Mouse (Mus musculus) megakaryocyte, embryonic 14.5 days (primary cell): ENCODE measurements around the gene Necap2. TPM values are rescaled to one million over a fixed set of nuclear protein-coding genes. Genes with fewer than 3 reads are reported as not detected.

Source experiments
- H3K27me3 ChIP-seq: replicated peaks from 2 replicates; pipeline ENCODE3; 2012; ENCODE audit warnings: inconsistent platforms
- H3K36me3 ChIP-seq: replicated peaks from 2 replicates; pipeline ENCODE3; 2012; ENCODE audit warnings: low read length, inconsistent platforms, mixed read lengths
- H3K4me1 ChIP-seq: 2 replicates; pipeline ENCODE4 v1.6.1; 2012; ENCODE audit warnings: inconsistent platforms
- H3K4me3 ChIP-seq: replicated peaks from 2 replicates; pipeline ENCODE3; 2012; ENCODE audit warnings: moderate library complexity, mild to moderate bottlenecking, inconsistent platforms
- H3K9me3 ChIP-seq: 2 replicates; pipeline ENCODE4 v1.6.1; 2012; ENCODE audit warnings: inconsistent platforms
- FLI1 ChIP-seq: IDR thresholded peaks from 2 replicates; pipeline ENCODE4 v1.6.1; 2012; ENCODE audit warnings: low read length, inconsistent platforms, mixed read lengths
- GATA1 ChIP-seq: IDR thresholded peaks from 3 replicates; pipeline ENCODE4 v1.6.1; 2012; ENCODE audit warnings: mixed read lengths, low read length, inconsistent platforms, borderline replicate concordance
- polyA plus RNA-seq: library from polyadenylated mRNA; stranded (reverse); fragments of >175 nt; gene quantifications from 2 replicates; pipeline ENCODE4 v1.2.3, GENCODE M21; 2012; ENCODE audit warnings: low replicate concordance; ENCODE audit not compliant: insufficient read depth

The Necap2 gene
- polyA plus RNA-seq, 1 experiment: 110 TPM

- no peak for TF ChIP-seq GATA1
- no peak for TF ChIP-seq FLI1
- peaks cover 2% of the 10 kb centered on the region for H3K36me3 ChIP-seq
- H3K9me3 ChIP-seq: no peaks in the 10 kb centered on the region
- no peak overlapping the region for H3K4me3 ChIP-seq
- H3K27me3 ChIP-seq: peaks cover 41% of the 10 kb centered on the region
- peaks cover 27% of the 10 kb centered on the region for H3K4me1 ChIP-seq
Measured at GRCm38 (mm10) chr4:141020811-141021613, 57.1 kb downstream of the Necap2 start.

- Histone ChIP-seq H3K27me3 (peaks cover 43% of the 10 kb centered on the region), H3K36me3 (peaks cover 2% of the 10 kb centered on the region), H3K4me3 (no peak overlapping the region), H3K4me1 (peaks cover 30% of the 10 kb centered on the region), H3K9me3 (no peaks in the 10 kb centered on the region)
- TF ChIP-seq FLI1 (no peak), GATA1 (no peak)
Measured at GRCm38 (mm10) chr4:141020220-141020619, 57.9 kb downstream of the Necap2 start.

GRCm38 (mm10) chr4:141017657-141018436, 60.3 kb downstream of the Necap2 start:
- peaks cover 20% of the 10 kb centered on the region for H3K4me1 ChIP-seq
- H3K4me3 ChIP-seq: no peak overlapping the region
- peaks cover 2% of the 10 kb centered on the region for H3K36me3 ChIP-seq
- TF ChIP-seq FLI1: no peak
- no peak for TF ChIP-seq GATA1
- no peaks in the 10 kb centered on the region for H3K9me3 ChIP-seq
- peaks cover 56% of the 10 kb centered on the region for H3K27me3 ChIP-seq

Other genes starting within 250 kb of the Necap2 start
- 0.29 TPM in 1 of 2 replicates, not detected in the other for gene Padi1, start 232.6 kb downstream of the Necap2 start, polyA plus RNA-seq
- gene Padi2, start 172.0 kb downstream of the Necap2 start, polyA plus RNA-seq: 3.3 and 3.8 TPM in 2 replicates
- 129 and 181 TPM in 2 replicates for gene Sdhb, start 117.2 kb downstream of the Necap2 start, polyA plus RNA-seq
- 373 and 691 TPM in 2 replicates for gene Atp13a2, start 91.5 kb downstream of the Necap2 start, polyA plus RNA-seq
- not detected in 2 replicates for gene Mfap2, start 67.9 kb downstream of the Necap2 start, polyA plus RNA-seq
- 4.0 and 4.2 TPM in 2 replicates for gene Crocc, start 17.8 kb downstream of the Necap2 start, polyA plus RNA-seq
- not detected in 2 replicates for gene Spata21, start 10.0 kb upstream of the Necap2 start, polyA plus RNA-seq
- 136 and 184 TPM in 2 replicates for gene Szrd1, start 61.4 kb upstream of the Necap2 start, polyA plus RNA-seq
- 9.1 and 10.9 TPM in 2 replicates for gene Fbxo42, start 69.6 kb upstream of the Necap2 start, polyA plus RNA-seq
- gene Rsg1, start 135.6 kb upstream of the Necap2 start, polyA plus RNA-seq: not detected in 2 replicates
- gene Arhgef19, start 161.1 kb upstream of the Necap2 start, polyA plus RNA-seq: 0.64 TPM in 1 of 2 replicates, not detected in the other
- not detected in 2 replicates for gene Epha2, start 222.9 kb upstream of the Necap2 start, polyA plus RNA-seq